Mouse (Mus musculus) T-cell, adult 2 months (primary cell): ENCODE data around the gene Usp48.

Source experiments
- DNase-seq: peaks from one replicate; pipeline ENCODE4 v3.0.0; 2022; ENCODE audit warnings: low spot score

The Usp48 gene

DNA sequence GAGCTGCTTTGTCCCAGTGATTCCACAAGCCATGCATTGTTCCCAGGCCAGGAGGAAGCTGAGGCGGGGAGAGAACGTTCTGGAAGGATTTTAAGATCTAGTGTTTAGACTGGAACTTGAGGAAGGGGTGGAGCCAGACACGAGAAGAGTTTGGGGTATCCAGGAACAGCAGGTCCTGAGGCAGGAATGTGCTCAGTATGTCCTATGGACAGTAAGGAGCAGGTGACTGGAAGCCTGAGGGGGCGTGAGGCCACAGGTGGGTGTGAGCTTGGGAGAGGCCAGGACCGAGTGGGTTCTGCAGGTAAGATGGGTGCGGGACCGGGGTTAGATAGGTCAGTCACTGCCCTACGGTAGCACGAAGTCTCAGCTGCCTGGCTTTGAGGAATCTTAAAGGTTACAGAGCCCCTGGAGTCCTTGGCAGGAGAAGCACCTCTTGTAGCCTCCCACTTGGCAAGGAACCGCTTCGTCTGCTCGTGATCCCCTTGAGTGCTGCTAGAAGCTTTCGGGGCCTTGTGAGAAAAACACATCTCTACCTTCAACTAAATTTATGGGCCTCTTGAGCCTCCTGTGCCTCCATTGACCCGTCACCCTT lies 93.8 kb downstream of the Usp48 start:
- no peak for DNase-seq

DNA sequence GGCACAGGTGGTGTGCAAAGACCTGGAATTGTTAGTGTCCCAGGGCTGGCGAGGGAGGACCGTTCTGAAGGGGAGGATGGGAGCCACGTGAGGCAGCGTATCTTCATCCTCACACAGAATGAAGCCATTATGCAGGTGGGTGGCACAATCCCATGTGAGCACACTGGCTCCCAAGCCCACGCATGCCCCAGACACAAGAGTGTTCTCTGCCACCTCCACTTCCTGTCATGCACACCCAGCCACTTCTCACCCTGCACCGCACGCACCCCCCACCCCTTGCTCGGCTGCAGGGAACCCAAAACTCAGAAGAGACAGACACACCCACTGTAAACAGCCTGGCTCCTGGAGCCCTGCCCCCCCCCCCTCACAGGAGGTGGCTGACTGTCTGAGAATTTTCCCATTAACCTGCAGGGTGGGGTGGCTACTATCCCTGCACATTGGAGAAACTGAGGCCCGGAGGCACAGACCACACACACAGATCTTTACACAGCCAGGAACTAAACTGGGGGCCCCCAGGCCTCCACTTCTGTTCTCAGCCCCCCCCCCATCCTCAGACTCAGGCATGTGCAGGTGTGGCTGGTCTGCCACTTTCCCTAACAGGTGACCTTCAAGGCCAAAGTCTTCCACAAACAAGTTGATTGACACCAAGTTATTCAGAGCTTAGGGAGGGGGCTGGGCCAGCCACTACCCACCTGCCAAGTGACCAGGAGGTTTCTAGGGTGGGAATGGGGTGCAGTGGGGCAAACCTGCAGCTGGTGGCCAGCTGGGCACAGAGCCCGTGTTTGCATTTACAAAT lies 98.8 kb downstream of the Usp48 start:
- no peak for DNase-seq

DNA sequence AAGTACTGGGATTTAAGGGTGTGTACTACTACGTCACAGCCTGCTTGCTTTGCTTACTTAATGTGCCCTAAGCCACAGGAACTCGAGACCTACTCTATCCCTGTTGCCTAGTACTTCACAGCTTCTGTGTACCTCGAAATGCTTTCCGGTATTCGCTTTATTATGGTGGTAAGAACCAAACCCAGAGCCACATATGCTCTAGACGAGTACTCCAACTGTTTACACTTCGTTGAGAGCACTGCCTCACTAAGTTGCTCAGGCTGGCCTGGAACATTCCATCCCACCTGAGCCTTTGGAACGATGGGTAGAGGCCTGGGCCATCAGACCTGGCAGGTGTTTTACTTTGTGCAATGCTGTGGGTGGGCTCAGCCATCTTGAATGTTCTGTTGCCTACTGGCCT lies 101.7 kb downstream of the Usp48 start:
- DNase-seq, result no peak

DNA sequence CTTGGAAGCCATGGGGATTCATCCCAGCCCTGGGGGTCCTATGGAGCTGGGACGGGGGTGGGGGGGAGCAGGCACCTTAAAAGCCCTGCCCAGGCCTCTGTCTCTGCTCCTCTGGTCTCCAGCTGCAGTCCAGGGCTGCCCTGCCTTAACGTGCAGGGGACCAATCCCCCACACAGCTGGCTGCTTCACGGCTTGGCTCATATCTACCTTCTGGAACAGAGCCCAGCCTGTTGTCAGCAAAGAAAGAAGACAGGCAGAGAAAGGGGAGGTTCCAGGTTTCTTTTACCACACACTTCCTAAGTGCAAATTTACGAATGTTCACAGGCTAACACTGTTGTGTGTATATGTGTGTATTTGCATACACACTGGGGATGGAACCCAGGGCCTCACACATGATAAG lies 102.3 kb downstream of the Usp48 start:
- DNase-seq, result no peak

DNA sequence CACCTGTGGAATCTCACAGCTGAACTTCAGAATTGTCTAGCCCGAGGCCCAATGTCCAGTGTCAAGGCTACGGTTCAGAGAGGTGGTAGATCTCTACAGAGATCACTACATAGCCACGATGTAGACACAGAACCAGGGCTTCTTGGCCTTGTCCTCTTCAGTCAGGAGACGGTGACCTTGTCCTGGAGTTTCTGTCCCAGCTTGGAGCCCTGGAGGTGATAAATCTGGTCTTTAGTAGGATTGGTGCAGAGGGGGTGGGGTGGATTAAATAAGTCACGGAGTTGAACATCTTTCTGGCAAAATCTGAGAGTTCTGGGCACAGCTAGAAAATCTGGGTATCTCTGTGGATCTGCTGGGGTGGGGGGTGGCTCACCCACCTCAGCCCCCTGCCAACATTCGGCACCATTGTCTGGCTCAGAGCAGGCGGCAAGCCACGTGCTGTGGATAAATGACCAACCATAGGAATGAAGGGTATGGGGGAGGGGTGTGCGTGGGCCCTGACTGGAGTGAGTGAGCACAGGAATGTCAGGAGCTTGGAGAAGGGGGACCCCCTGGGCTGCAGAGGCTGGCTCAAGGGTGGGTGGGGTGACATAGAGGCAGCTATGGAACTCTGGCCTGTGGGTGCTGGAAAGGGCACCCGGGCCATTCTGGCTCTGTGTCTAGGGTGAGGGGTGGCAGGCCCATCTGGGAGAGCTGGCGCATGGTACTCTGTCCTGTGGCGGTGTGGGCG lies 103.8 kb downstream of the Usp48 start:
- DNase-seq, result no peak

DNA sequence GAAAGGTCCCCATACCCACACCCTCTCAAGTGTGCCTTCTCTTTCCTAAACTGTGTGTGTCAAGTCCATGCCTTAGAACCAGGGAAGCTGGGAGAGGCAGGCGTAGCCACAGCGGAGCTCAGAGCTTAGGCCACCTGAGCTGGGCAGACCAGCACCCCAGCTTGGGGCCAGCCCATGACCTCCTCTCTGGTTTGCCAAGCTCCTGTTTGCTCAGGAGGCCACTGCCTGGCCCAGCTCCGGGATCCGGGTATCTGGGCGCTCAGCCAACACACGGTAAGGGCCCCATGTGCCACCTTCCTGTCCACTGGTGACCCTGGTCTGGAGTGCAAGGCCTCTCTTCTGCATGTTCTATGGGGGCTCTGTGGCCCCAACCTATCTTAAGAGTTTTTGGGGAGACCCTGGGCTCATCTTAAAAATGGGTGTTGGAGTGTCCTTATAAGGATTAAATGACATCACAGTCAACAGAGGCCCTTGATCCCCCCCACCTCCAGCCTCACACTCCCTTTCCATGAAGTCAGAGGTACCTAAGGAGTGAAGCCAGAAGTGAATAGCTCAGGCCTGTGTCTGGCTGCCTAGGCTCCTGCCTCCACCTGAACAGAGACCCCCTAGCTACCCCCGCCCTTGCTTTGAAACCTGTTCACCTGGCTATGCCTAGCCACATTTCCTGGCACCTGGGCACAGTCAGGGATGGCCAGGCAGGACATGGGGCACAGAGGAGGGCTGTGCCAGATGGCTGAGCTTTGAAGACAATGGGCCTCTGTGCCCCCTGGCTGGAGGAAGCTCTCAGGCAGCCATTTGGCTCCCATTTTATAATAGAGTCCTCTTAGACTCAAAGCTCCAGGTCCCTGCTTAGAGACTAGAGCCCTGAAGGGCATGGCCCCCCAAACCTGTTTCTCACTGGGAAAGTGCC lies 104.8 kb downstream of the Usp48 start:
- no peak for DNase-seq

DNA sequence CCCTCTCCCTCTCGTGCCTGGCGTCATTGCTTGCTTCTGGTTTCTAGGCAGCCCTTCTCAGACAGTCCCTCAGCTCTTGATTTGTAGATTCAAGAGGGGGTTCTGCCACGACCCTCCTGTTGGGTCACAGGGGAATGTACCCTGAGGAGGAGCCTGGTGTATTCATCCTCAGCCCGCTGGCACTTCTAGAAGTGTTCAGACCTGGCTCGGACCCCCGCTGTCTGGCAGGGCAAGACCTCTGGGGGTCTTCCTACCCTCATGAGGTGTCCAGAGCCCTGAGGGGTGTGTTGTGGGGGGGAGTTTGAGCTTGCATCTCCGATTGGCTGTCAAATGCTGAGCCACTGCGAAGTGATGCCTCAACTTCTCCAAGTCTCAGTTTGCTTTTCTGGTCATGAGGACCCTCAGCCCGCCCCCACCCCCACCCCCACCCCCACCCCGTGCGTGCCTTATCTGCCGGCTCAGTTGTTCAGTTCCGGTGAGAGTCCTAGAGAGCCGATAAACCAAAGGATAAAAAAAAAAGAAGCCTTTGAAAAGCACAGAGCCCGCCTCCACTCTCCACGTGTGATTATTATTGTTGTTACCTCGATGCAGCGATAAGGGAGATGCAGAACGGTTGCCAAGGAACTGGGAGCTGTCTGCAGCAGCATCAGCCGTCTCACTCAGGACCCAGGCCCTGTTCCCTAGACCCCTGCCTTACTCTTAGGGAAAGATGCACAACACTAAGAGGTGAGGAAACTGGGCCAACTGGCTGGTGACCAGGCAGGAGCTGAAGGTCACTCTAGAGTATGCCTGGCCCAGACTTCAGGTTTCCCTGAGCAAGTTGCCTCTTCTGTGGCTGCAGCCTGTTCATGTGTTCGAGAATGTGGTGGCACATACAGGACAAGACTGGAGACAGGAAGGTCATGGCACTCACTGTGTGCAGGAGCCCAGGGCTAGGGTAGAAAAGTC lies 106.0 kb downstream of the Usp48 start:
- no peak for DNase-seq

DNA sequence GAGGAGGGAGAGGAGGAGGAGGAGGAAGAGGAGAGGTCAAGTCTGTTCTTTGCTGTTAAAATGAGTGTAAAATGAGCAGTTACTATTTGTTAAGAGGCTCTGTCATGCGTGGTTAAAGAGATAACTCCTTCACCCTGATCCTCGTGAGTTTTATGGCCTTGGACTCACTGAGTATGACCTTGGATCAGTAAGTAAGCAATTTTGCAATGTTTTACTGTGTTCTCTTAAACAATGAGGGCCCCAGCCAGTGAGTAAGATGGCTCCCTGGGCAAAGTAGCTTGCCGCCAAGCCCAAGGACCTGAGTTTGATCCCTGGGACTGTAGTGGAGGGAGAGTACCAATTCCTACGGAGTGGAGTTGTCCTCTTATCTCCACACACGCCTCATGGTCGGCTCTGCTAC lies 107.4 kb downstream of the Usp48 start:
- DNase-seq, result no peak

DNA sequence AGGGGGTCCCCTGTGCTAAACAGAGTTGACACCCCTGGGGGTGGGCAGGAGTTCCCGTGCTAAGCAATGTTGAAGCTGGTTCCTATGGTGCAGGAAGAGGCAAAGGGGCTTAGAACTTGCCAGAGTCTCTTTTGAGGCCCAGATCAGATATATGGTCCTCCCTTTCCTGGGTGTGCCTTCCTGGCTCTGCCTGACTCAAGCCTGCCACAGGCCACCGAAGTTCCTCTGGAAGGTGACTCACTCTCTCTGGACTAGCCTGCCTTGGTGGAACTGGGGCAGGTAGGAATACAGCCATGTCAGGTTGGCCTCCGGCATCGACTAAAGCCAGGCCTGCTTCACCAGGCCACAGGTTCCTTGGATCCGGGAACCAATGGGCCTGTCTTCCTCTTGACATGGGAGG lies 109.5 kb downstream of the Usp48 start:
- DNase-seq, result no peak

DNA sequence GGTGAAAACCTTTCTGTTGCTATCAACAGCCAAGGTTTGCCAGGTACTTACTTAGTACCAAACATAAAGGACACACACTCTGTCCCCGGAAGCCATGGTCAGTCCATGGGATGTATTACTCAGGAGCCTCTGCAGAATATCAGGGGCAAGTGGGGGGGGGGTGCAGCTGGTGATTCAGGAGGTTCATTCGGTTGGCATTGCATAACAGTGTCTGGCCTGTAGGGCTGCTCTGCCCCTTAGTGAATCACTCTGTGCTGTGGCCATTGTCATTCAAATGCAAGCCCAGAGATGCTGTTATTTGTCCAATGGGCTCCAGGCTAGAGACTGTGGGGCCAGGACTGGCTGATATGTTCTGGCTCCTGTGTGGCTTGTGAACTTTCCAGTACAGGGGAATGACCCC lies 111.0 kb downstream of the Usp48 start:
- DNase-seq, result no peak

DNA sequence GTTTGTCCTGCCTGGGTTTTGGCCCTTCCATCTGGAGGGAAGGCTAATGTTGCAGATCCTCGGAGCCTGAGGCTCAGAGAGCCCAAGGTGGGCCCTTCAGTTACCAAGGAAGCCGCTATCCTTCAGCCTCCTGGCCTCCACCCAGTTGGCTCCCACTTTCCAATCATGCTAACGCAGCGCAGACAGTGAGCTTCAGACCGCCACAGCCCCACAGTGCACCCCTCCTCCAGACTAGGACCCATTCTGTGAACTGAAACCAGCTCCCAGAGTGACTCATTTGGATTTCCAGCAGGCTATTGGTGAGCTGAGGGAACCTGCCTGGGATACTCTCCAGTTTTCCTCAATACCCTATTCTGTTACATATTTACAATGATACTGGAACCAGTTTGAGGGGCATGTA lies 111.8 kb downstream of the Usp48 start:
- no peak for DNase-seq

DNA sequence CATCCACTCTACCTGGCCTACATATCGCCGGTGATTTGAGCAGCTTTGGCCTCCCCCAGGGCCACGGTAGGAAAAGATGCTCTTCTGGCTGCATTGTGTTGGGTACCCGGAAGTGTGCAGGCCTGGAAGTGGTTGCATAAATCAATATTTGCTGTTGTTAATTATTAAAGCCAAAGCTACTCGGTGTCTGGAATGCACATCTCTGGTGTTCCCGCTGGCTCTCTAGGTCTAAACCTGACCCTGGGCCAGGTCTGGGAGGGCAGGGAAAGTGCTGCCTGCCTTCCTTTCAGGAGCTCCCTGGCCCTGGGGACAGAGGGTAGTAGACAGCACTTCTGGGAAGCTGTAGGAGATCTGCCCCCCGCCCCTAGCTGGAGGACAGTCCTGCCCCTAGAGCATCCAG lies 113.0 kb downstream of the Usp48 start:
- no peak for DNase-seq

DNA sequence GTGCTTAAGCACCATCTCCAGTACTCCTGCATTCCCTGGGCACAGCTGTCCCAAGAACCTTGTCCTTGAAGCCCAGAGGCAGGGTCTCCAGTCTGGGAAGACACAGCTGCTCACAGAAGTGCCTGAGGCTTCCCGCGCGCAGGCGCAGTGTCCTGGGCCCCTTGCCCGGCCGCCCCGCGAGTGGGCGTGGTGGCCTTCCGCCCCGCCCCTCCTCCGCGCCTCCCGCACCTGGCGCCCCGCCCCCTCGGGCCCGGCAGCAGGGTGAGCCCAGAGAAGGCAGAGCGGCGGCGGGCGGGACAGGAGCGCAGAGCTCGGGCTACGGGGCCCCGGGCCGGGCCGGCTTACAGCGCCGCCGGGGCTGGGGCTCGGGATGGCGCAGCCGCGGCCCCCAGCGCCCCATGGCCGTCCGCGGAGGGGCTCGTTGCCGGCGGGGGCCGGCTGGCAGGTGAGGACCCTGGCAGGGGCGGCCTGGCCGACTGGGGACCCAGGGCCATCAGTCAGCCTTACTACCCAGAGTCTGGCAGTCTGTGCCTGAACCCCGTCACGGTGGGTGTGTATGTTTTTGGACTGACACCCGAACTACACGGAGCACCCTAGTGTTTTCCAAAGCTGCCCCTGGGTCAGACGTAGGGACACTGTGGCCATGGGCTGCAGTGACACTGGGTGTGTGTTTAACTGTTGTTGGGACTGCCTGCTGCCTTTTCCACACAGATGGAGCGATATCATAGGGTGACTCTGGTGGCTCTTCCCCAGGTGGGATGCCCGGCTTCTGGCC lies 113.8 kb downstream of the Usp48 start:
- peak; percentile 76 for DNase-seq
